Mouse (Mus musculus) MEL (cell line): ENCODE measurements around the gene Zkscan1. TPM values are rescaled to one million over a fixed set of nuclear protein-coding genes. Genes with fewer than 3 reads are reported as not detected.
A peak's percentile ranks its signal among the peaks of the same experiment; 100 is the strongest.
"Not testable (repeated sequence)": the region's sequence is repeated elsewhere in the genome, so short reads cannot be mapped to it uniquely, and the experiment has no call there.

Experiments used
- DNase-seq: peaks from one replicate; pipeline ENCODE4 v3.0.0; 2011; ENCODE audit warnings: low read depth, low spot score
- H3K27ac ChIP-seq: 2 replicates; pipeline ENCODE4 v1.5.1; 2012; ENCODE audit warnings: low read depth, mild to moderate bottlenecking, control low read depth, low read length, moderate library complexity; ENCODE audit not compliant: control insufficient read depth
- H3K27me3 ChIP-seq, 2 experiments: fragments of 150-350 bp in 1 of 2; sonication (generic) in 1 of 2; 2 replicates each; pipeline ENCODE4 v1.6.1; 2012; ENCODE audit warnings: low read length in 2 of 2, mild to moderate bottlenecking in 2 of 2, improper control_type of control experiment in 1 of 2, moderate library complexity in 1 of 2; ENCODE audit not compliant: insufficient read depth in 2 of 2, control insufficient read depth in 1 of 2
- H3K36me3 ChIP-seq, 2 experiments: 2 replicates each; pipeline ENCODE4 v1.6.1; 2012 to 2014; ENCODE audit warnings: low read length in 2 of 2, improper control_type of control experiment in 1 of 2, inconsistent platforms in 1 of 2, mild to moderate bottlenecking in 1 of 2; ENCODE audit not compliant: insufficient read depth in 2 of 2, control insufficient read depth in 1 of 2
- H3K4me1 ChIP-seq, 2 experiments: fragments of 150-350 bp in 1 of 2; sonication (generic) in 1 of 2; 2 replicates each; pipeline ENCODE4 v1.6.1; 2012; ENCODE audit warnings: low read length in 2 of 2, improper control_type of control experiment in 1 of 2, mild to moderate bottlenecking in 1 of 2; ENCODE audit not compliant: insufficient read depth in 2 of 2, control insufficient read depth in 1 of 2
- H3K4me3 ChIP-seq, 2 experiments: fragments of 150-350 bp in 1 of 2; sonication (generic) in 1 of 2; 2 replicates each; pipeline ENCODE4 v1.5.1; 2012; ENCODE audit warnings: low read depth in 2 of 2, low read length in 2 of 2, mild to moderate bottlenecking in 2 of 2, moderate library complexity in 2 of 2, control low read depth in 1 of 2, improper control_type of control experiment in 1 of 2; ENCODE audit not compliant: control insufficient read depth in 1 of 2, insufficient read depth in 1 of 2
- H3K79me2 ChIP-seq: 2 replicates; pipeline ENCODE4 v1.6.1; 2012; ENCODE audit warnings: mild to moderate bottlenecking, low read length, moderate library complexity; ENCODE audit not compliant: control insufficient read depth, poor library complexity, insufficient read depth
- H3K9ac ChIP-seq: 2 replicates; pipeline ENCODE4 v1.6.1; 2012; ENCODE audit warnings: low read depth, mild to moderate bottlenecking, control low read depth, low read length, moderate library complexity; ENCODE audit not compliant: control insufficient read depth, poor library complexity, severe bottlenecking
- H3K9me3 ChIP-seq: fragments of 150-350 bp; sonication (generic); replicated peaks from 2 replicates; pipeline ENCODE4 v1.6.1; 2012; ENCODE audit warnings: mild to moderate bottlenecking, low read length, improper control_type of control experiment, moderate library complexity; ENCODE audit not compliant: insufficient read depth
- CHD2 ChIP-seq: IDR thresholded peaks from 2 replicates; pipeline ENCODE4 v1.6.1; 2011; ENCODE audit warnings: low read length, improper control_type of control experiment
- JUND ChIP-seq: IDR thresholded peaks from 2 replicates; pipeline ENCODE4 v1.6.1; 2011; ENCODE audit warnings: low read depth, mild to moderate bottlenecking, improper control_type of control experiment, low read length
- MAFK ChIP-seq: IDR thresholded peaks from 2 replicates; pipeline ENCODE4 v1.6.1; 2011; ENCODE audit warnings: low read depth, mild to moderate bottlenecking, low read length, improper control_type of control experiment, borderline replicate concordance
- MAX ChIP-seq: IDR thresholded peaks from 2 replicates; pipeline ENCODE4 v1.6.1; 2011; ENCODE audit warnings: low read length, improper control_type of control experiment
- MAZ ChIP-seq: IDR thresholded peaks from 2 replicates; pipeline ENCODE4 v1.6.1; 2012; ENCODE audit warnings: low read depth, mild to moderate bottlenecking, inconsistent platforms, low read length, improper control_type of control experiment
- MEF2A ChIP-seq: IDR thresholded peaks from 2 replicates; pipeline ENCODE4 v1.6.1; 2014; ENCODE audit warnings: low read depth, mild to moderate bottlenecking, inconsistent platforms, low read length, improper control_type of control experiment; ENCODE audit not compliant: poor library complexity, insufficient replicate concordance, severe bottlenecking; ENCODE audit errors: extremely low read depth
- MXI1 ChIP-seq: IDR thresholded peaks from 2 replicates; pipeline ENCODE4 v1.6.1; 2011; ENCODE audit warnings: mild to moderate bottlenecking, low read depth, low read length, improper control_type of control experiment
- NELFE ChIP-seq: IDR thresholded peaks from 2 replicates; pipeline ENCODE4 v1.6.1; 2011; ENCODE audit warnings: low read depth, low read length, improper control_type of control experiment
- POLR2AphosphoS2 ChIP-seq: IDR thresholded peaks from 2 replicates; pipeline ENCODE4 v1.6.1; 2011; ENCODE audit warnings: low read length, improper control_type of control experiment
- POLR2AphosphoS5 ChIP-seq: IDR thresholded peaks from 2 replicates; pipeline ENCODE4 v1.6.1; 2012; ENCODE audit warnings: low read depth, borderline replicate concordance, mild to moderate bottlenecking, inconsistent platforms, low read length, moderate library complexity, mixed read lengths
- RCOR1 ChIP-seq: IDR thresholded peaks from 2 replicates; pipeline ENCODE4 v1.6.1; 2012; ENCODE audit warnings: low read depth, mild to moderate bottlenecking, inconsistent platforms, low read length, improper control_type of control experiment
- SIN3A ChIP-seq: IDR thresholded peaks from 2 replicates; pipeline ENCODE4 v1.6.1; 2012; ENCODE audit warnings: low read length, improper control_type of control experiment, inconsistent platforms
- TCF12 ChIP-seq: IDR thresholded peaks from 2 replicates; pipeline ENCODE4 v1.6.1; 2014; ENCODE audit warnings: low read depth, mild to moderate bottlenecking, inconsistent platforms, low read length, improper control_type of control experiment, moderate library complexity
- USF1 ChIP-seq: IDR thresholded peaks from 2 replicates; pipeline ENCODE4 v1.6.1; 2014; ENCODE audit warnings: low read depth, mild to moderate bottlenecking, inconsistent platforms, low read length, improper control_type of control experiment, moderate library complexity
- USF2 ChIP-seq, 2 experiments: IDR thresholded peaks; 2 replicates each; pipeline ENCODE4 v1.6.1; 2011 to 2012; ENCODE audit warnings: improper control_type of control experiment in 2 of 2, low read length in 2 of 2, borderline replicate concordance in 1 of 2, inconsistent platforms in 1 of 2, low read depth in 1 of 2, mild to moderate bottlenecking in 1 of 2; ENCODE audit not compliant: insufficient read depth in 1 of 2
- ZKSCAN1 ChIP-seq: IDR thresholded peaks from 2 replicates; pipeline ENCODE4 v1.6.1; 2012; ENCODE audit warnings: low read depth, mild to moderate bottlenecking, inconsistent platforms, low read length, improper control_type of control experiment, moderate library complexity
- ZNF384 ChIP-seq: IDR thresholded peaks from 2 replicates; pipeline ENCODE4 v1.6.1; 2012; ENCODE audit warnings: low read depth, mild to moderate bottlenecking, inconsistent platforms, low read length, improper control_type of control experiment
- polyA plus RNA-seq, 2 experiments: library from polyadenylated mRNA; stranded (reverse) in 1 of 2; unstranded in 1 of 2; fragments of >175 nt in 1 of 2; fragments of >200 nt in 1 of 2; gene quantifications; 2 replicates each; pipeline versions ENCODE4 v1.2.1 to v1.2.4; 2012; ENCODE audit warnings: low replicate concordance in 2 of 2, low read depth in 1 of 2; ENCODE audit not compliant: insufficient read length in 2 of 2, insufficient read depth in 1 of 2, missing spikeins in 1 of 2
- total RNA-seq: library from RNA; depleted of rRNA; stranded (reverse); fragments of 300-350 nt; gene quantifications from 2 replicates; pipeline ENCODE4 v1.2.3, GENCODE M21; 2012

The Zkscan1 gene
- total and polyA plus RNA-seq, 3 experiments: 10.6 to 51.7 (median 13.4) TPM

GRCm38 (mm10) chr5:138084996-138085395 is at the start of gene Zkscan1 (continued):
- TF ChIP-seq MAX (peak; percentile 27; the same call in 1 of the 2 replicates), NELFE (peak; percentile 95)

- not testable (repeated sequence) for H3K79me2 ChIP-seq, H3K9me3 ChIP-seq, H3K27me3 ChIP-seq
Measured at GRCm38 (mm10) chr5:138052894-138053293, 32.0 kb upstream of the Zkscan1 start, which contains the start of gene Smok3c. Smok3c (plus strand) TSS chr5:138053194.

GRCm38 (mm10) chr5:138073803-138074202 is 11.1 kb upstream of the Zkscan1 start:
- H3K27me3 ChIP-seq: no peaks in the 10 kb centered on the region
- no peak overlapping the region for H3K27ac ChIP-seq
- no peaks in the 10 kb centered on the region for H3K9me3 ChIP-seq
- no peaks in the 10 kb centered on the region for H3K4me1 ChIP-seq
- no peak overlapping the region for H3K9ac ChIP-seq
- no peaks in the 10 kb centered on the region for H3K79me2 ChIP-seq
- TF ChIP-seq MAFK (no peak), POLR2AphosphoS2 (no peak), USF2 (IDR thresholded peaks at IDR 0.05; ENCODE audit: borderline replicate concordance in 1 of 2, insufficient read depth in 1 of 2, low read depth in 1 of 2, low read length in 2 of 2) (no peak), POLR2AphosphoS5 (no peak), ZNF384 (no peak), MEF2A (no peak), JUND (no peak), MAZ (no peak), SIN3A (no peak), NELFE (no peak), TCF12 (no peak), USF1 (no peak)
- H3K36me3 ChIP-seq: no peaks in the 10 kb centered on the region
- no peak for DNase-seq
- no peak overlapping the region for H3K4me3 ChIP-seq

More at GRCm38 (mm10) chr5:138052894-138053293, 32.0 kb upstream of the Zkscan1 start, which contains the start of gene Smok3c:
- H3K9ac ChIP-seq, DNase-seq, H3K4me3 ChIP-seq, H3K4me1 ChIP-seq, H3K36me3 ChIP-seq, H3K27ac ChIP-seq: not testable (repeated sequence)

- no peak overlapping the region for H3K27ac ChIP-seq
- H3K36me3 ChIP-seq: no peaks in the 10 kb centered on the region
- no peaks in the 10 kb centered on the region for H3K9me3 ChIP-seq
- no peaks in the 10 kb centered on the region for H3K27me3 ChIP-seq
- no peak overlapping the region for H3K4me3 ChIP-seq
- TF ChIP-seq CHD2 (no peak), ZKSCAN1 (no peak), MXI1 (no peak), USF1 (no peak), RCOR1 (no peak)
- H3K4me1 ChIP-seq: no peaks in the 10 kb centered on the region
- DNase-seq: no peak
- no peaks in the 10 kb centered on the region for H3K79me2 ChIP-seq
- no peak overlapping the region for H3K9ac ChIP-seq
Measured at GRCm38 (mm10) chr5:138075684-138076083, 9.2 kb upstream of the Zkscan1 start.
